Mouse (Mus musculus) left cerebral cortex, postnatal 14 days (tissue): ENCODE data around the gene Crtc3. TPM values are rescaled to one million over a fixed set of nuclear protein-coding genes. Genes with fewer than 3 reads are reported as not detected.
A peak's percentile ranks its signal among the peaks of the same experiment; 100 is the strongest.

Source experiments
- DNase-seq, 2 experiments: peaks; one replicate each; pipeline ENCODE4 v3.0.0; 2021 to 2022; ENCODE audit warnings: low spot score in 2 of 2, mixed read lengths in 1 of 2
- intact Hi-C: fragments of 180-260 bp; cut with DNase I; formaldehyde crosslinking; loops from one replicate; pipeline ENCODE4 v1.15.1; 2025
- total RNA-seq, 2 experiments: library from RNA; stranded (reverse); gene quantifications; 2 replicates each; pipeline ENCODE4 v1.2.3; 2021

Gene Crtc3
- total RNA-seq, 2 experiments from 2014 or later, result 12.5 to 13.4 TPM

DNA sequence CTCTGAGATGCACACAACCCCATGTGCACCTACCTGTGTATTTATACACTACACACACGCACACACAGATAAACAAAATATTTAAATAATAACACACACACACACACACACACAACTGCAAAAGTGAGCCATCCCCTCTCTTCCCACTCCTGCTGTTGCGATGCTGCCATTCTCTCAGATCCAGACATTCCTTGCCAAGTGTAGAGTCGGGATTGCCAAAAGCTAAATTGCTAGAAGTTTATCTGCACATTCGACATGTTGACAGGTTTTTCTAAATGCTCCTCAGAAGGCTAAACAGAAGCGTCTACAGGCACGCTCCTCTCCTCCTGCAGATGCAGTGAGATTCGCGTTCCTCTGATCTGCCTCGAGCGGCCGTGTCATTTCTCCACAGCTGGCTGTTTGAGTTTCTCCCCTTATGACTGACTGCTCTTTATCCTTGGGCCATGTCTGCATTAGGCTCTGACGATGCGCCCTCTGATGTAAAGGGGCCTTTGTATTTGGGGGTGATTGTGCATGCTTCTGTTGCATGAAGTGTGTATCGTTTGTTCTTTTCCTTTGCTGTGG, 111.2 kb downstream of the Crtc3 start:
- intact Hi-C loops, result no loop called here

DNA sequence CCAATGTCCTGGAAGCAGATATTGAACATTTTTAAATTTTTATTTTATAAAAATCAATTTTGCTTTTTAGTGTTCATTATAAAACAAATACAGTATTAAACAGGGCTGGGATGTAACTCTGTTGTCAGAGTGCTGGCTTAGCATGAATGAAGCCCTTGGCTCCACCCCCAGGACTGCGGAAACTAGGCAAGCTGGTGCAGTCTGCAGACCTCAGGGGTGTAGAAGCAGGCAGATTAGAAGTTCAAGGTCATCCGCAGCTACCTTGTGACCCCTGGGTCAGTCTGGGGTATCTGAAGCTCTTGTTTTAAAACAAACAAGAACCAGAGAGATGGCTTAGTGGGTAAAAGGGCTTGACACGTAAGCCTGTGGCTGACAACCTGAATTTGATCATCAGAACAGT, 112.1 kb downstream of the Crtc3 start:
- intact Hi-C loops, result no loop called here
- DNase-seq, result no peak

More for the DNA sequence above, 111.2 kb downstream of the Crtc3 start:
- no peak for DNase-seq

DNA sequence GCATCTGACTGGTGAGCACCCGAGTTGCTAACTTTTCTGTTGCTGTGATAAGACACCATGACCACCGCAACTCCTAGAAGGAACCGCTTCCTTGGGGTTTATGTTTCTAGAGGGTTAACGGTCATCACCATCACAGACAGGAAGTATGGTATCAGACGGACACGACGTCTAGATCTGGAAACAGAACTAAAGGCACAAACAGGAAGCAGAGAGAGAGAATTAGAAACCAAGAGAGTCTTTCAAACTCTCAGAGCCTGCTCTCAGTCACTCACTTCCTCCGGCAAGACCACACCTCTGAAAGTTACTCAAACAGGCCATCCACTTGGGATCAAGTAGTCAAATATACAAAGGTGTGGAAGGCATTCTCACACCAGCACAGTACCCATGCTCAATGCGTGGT, 112.9 kb downstream of the Crtc3 start:
- no peak for DNase-seq
- intact Hi-C loops, result no loop called here

DNA sequence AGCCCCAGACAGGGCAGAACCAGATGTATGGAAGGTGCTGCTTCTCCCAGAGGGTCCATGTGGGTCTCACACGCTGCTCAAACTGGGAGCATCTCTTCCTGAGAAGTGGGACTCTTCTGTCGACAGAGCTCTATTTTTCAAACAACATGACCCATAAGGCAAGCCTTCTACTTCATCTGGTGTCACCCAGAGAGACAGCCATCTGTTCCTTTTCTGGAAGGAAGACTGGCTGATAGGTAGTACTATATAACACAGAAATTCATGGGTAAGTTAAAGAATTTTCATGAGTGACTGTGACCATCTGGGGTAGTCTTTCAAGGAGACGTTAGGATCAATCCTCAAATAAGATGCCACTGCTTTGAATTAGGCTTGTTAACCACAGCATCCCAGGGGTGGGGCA, 115.6 kb downstream of the Crtc3 start:
- DNase-seq, result no peak
- intact Hi-C loops, result no loop called here

DNA sequence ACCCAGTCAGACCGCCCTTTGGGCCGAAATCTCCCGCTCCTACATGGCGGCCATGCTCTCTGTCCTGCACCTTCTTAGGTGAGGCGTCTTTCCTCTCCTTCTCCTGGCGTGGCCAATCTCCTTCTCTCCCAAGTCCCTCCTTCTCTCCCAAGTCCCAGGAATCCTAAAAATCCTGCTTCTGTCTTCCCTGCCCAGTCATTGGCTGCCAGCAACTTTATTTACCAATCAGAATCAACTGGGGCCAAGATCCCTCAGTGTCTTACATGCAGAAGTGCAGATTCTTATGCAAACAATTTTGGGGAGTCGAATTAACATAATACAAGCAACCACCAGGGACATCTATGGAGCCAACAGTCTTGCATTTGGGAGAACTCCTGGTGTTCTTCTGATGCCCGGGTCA, 120.7 kb downstream of the Crtc3 start:
- no peak for DNase-seq
- intact Hi-C loops, result no loop called here

DNA sequence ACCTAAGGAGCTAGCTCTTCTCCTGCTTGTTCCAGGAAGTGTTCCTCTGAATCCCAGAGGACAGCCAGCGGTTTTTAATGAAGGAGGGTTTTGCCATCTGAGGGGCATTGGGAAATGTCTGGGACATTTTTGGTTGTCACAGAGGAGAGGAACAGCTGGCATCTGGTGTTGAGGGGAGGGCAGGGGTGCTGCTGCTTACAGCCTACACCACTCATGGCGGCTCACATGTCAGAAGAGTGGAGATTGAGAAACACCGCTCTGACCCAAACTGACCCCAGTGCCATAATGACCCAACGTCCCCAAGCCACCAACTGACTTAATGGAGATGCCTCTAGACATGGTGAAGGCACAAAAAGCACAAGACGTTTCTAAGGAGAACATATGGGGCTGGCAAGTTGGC, 126.7 kb downstream of the Crtc3 start:
- DNase-seq, result no peak
- intact Hi-C loops, result no loop called here

DNA sequence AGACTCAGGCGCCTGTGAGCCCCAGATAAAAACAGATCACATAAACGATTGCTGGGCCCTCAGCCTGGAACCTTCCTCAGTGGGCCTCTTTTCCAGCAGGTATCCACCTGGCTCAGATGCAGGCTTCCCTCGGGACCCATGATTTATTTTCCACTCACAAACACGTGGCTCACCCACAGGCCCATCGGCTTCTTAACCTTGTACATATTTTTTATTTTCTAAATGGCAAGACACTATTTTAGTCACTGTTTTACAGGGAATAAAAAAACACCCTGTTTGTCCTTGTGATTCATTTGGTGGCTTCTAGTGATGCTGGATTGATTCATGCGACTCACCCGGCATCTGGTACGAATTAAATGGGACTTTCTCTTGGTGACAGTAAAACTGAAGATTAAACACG, 127.4 kb downstream of the Crtc3 start:
- no peak for DNase-seq
- intact Hi-C loops, result no loop called here

DNA sequence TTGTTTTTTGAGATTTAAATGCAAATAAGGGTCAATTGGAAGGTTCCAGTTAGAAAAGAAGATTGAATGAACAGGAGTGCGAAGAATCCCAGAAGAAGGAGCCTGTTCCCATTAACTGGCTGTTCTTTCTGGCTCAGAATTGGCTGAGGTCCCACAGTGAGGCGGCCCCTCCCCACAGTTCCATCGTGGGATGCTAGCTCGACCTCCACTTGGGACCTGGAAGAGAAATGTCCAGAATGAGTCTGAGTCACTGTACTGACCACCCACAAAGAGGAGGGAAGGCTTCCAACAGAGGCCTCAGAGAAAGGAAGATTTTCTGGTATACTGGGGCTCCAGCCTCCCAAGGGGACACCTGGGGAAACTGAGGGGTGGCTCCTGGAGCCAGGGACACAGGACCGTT, 130.1 kb downstream of the Crtc3 start:
- intact Hi-C loops, result no loop called here

DNA sequence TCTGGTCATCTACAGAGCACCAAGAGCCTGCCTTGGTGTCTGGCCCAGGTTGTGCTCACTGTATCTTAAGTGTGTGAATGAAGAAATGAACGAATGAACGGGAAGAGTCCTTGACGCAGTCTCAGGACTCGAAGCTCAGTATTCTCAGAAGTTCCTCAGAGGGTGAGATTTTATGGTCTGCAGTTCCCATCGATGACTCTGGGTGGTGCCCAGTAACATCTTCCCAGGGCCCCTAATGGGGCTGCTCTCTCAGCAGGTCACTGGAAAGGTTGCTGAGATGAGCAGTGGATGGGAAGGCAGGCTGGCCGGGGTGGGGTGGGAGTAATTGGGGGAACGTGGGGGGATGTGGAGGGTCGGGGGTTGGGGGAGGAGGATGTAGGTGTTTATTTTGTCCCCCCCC, 130.6 kb downstream of the Crtc3 start:
- DNase-seq, result no peak
- intact Hi-C loops, result no loop called here

More for the DNA sequence above, 130.1 kb downstream of the Crtc3 start:
- no peak for DNase-seq

DNA sequence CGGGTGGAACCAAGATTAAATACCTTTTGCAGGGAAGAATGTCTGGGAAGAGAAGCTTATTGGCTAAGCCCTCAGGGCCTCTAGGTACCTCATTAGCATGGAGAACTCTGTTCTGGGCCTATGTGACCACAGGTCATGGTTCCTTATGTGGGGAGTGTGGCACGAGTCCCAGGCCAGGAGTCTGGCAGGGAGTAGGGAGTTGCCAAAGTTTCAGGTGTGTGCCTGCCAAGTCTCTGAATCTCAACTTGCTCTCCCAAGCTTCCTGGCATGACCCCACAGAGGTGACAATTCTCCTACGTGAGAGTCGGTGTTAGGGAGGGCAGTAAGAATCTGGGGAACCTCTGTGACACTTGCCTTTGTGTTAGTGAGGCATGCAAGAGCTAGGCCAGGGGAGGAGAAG, 131.5 kb downstream of the Crtc3 start:
- intact Hi-C loops, result no loop called here
- DNase-seq, result no peak

DNA sequence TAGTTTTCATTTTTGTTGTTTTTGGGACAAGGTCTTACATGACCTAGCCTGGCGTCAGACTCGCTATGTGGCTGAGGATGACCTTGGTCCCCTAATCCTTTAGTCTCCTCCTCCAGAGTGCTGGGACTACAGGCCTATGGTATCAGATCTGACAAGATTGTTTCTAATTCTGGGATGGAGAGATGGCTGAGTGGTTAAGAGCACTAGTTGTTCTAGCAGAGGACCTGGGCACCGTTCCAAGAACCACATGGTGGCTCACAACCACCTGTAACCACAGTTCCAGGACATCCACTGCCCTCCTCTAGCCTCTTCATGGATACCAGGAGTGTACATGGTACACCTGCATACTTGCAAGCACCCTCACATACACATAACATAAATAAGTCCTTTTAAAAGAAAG, 132.5 kb downstream of the Crtc3 start:
- DNase-seq, result no peak
- intact Hi-C loops, result no loop called here

DNA sequence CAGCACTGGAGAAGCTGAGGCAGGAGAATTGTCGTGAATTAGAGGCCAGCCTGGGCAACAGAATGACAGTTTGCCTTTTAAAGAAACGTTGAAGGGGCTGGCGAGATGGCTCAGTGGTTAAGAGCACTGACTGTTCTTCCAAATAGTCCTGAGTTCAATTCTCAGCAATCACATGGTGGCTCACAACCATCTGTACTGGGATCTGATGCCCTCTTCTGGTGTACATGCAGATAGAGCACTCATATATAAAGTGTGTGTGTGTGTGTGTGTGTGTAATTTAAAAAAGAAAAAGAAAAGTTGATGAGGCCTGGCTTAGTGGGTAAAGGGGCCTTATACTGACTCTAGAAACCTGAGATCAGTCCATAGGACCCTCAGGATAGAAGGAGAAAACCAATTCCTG, 133.5 kb downstream of the Crtc3 start:
- no peak for DNase-seq

DNA sequence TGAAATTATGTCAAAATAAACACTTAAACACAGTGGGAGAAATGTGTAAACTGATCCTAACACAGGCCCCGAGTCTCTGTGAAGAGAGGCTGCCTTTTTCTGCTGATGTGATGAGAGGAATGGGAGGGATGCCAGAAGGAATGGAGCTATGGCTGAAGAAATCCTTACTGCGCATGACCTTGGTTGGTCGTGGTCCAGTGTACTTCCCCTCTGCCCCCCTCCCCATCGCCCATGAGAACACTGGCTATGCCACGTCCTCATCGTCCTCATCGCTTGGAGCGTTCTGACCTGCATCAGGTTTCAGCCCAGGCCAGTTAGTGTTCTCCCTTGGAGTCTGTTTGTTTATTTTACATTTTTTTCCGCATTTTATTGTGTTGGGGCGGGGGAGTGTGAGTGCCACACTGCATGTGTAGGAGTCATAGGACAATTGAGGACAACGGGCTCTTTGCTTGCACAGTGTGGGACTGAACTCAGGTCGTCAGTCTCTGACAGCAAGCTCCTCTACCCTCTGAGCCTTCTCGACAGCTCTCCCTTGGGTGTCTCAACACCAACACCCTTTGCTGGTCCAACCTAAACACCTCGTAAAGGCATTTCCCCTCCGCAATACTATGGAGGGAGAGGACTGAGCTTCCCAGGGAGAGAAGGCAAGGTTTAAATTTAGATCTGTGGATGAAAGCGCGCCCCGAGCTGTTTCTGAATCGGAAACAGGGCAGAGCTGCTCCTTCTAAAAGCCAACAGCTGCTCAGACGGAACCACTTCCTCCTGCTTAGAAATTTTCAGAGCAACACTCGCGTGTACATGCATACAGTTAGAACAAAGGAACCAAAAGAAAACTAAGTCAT, 134.3 kb downstream of the Crtc3 start:
- intact Hi-C loops, result no loop called here

More for the DNA sequence above, 133.5 kb downstream of the Crtc3 start:
- intact Hi-C loops, result no loop called here

DNA sequence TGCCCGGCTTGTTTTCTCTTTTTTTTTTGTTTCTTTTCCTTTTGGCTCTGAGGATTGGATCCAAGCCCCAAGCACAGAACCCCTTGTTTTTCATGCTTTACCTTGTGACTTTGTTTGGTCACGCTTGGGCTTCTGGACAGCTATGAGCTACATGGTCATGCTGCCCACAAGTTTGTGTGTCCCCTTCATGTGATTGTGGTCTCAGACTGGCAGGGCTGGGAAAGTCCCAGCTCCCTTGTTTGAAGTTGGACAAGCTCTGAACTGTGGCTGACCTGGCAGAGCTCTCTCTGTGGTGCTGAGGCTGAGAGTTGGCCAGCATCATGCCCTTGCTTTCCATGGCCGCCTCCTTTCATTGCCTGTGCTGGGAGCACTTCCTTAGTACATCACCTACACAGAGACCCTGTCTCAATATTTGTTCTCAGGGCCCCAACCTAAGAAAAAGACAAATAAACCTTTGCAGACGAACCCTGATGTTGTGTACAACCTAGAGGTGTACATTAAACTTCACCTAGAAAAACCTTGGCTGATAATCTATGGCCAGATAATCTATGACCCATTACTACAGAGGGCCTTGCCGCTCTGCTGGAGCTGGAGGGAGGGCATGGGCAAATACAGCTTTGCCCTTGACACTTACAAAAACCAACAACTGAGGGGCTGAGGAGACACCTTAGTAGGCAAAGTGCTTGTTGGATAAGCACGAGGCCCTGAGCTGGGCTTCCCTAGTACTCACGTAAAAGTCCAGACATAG, 140.0 kb downstream of the Crtc3 start:
- DNase-seq, result no peak
- intact Hi-C loops, result no loop called here

More for the DNA sequence above, 134.3 kb downstream of the Crtc3 start:
- DNase-seq, result peak; percentile 55 to 72

DNA sequence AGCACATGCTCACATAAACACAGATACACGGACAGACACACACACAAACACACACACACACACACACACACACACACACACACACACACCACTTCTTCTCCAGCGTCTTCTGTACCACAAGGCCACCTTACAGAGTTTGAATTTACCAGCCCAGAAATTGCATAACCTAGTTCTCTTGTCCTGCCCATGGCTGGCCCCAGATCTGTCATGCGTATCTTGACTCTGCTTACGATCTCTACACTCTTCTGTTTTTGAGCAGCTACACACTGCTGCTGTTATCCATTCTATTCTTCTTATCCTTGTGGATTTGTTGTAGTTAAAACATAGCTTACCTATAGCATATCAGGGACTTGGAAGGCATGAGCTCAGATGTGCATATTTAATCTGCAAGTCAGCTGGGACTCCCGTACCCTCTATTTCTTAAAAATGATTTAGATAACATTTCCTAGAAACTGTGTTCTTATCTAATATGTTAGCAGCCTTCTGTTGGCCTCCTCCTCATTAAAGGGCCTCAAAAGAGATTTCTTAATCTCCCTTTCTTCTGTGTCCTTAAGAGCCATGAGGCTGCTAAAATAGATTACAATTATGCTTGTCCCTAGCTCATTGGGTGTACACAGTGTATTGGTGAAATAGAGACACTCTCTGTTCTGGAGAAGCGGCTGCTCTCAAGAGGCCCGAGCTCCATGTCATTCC, 146.4 kb downstream of the Crtc3 start:
- DNase-seq, result no peak
- intact Hi-C loops, result no loop called here

DNA sequence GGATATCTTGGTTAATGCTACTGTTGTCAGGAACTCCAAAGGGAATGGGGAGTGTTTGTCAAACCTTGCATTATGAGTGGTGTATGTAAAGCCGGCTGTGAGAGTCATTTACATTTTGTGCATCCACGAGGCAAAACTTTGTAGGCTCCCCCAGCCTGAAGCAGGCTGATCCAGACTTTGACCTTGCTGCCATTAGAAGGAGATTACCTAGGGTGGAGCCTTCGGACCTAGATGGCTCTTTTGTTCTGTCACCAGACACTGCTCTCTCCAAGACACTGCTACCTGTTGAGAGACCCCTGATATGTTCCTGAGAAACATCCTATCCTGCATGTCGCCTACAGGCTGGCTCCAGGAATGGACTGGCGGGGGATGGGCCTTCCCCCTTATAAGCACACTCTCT, 149.1 kb downstream of the Crtc3 start:
- no peak for DNase-seq
- intact Hi-C loops, result no loop called here
